Mouse (Mus musculus) cerebellum, adult 11-12 months (tissue): ENCODE measurements around the gene B4galt2.

Experiments used
- DNase-seq: peaks from one replicate; pipeline ENCODE4 v3.0.0; 2022

The B4galt2 gene

GRCm38 (mm10) chr4:117831920-117832691 is 51.2 kb downstream of the B4galt2 start:
- DNase-seq, result no peak

GRCm38 (mm10) chr4:117831499-117831898 is 51.8 kb downstream of the B4galt2 start:
- DNase-seq, result no peak

GRCm38 (mm10) chr4:117830801-117831200 is 52.5 kb downstream of the B4galt2 start:
- no peak for DNase-seq

- peak; percentile 49 for DNase-seq
These were observed 53.1 kb downstream of the B4galt2 start for GRCm38 (mm10) chr4:117830124-117830551.

GRCm38 (mm10) chr4:117829260-117830123 is 53.8 kb downstream of the B4galt2 start:
- peak; percentile 61 for DNase-seq

DNA sequence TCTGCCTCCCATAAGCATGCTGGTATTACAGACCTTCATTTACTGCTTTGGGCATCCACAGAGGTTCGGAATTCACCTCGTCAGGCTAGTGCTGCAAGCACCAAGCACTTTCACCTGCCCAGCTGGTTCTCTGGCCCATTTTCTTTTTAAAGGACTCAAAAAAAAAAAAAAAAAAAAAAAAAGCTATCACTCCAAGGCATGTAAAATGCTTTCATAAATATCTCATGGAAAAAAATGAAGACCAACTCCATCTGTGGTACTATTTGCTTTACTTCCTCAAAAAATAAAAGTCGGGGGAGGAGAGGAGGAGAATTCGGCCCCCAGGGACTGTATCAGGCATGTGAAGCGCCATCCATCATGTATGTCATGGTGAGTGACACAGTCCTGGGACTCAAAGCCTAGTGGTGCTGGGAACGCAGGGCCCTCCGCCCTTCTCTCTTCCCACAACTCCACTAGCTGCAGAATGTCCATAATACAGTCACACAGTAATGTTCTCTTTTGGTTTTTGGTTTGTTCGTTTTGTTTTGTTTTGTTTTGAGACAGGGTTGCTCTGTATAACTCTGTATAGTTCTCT is 54.6 kb downstream of the B4galt2 start:
- DNase-seq, result no peak
